Mouse (Mus musculus): ENCODE data around the gene B3gnt2. TPM values are rescaled to one million over a fixed set of nuclear protein-coding genes. Genes with fewer than 3 reads are reported as not detected.

The B3gnt2 gene
- polyA plus RNA-seq, 1 experiment from 2014 or later = 12.6 TPM

- ATAC-seq (ENCODE audit: borderline replicate concordance, extremely low read depth, low FRiP score, low TSS enrichment) = no peak
Observed at GRCm38 (mm10) chr11:22844754-22845718, 15.7 kb downstream of the B3gnt2 start.

GRCm38 (mm10) chr11:22839456-22839855 is 21.3 kb downstream of the B3gnt2 start:
- Histone ChIP-seq H3K27me3 (no peaks in the 10 kb centered on the region), H3K36me3 (no peaks in the 10 kb centered on the region), H3K9ac (no peak overlapping the region), H3K4me3 (no peak overlapping the region), H3K4me1 (peaks cover 19% of the 10 kb centered on the region), H3K27ac (no peak overlapping the region), H3K9me3 (no peaks in the 10 kb centered on the region), H3K4me2 (no peak overlapping the region)
- 69% methylated on average over 3 of the region's 3 CpGs for WGBS
- no peak for ATAC-seq (ENCODE audit: borderline replicate concordance, extremely low read depth, low FRiP score, low TSS enrichment)

More at GRCm38 (mm10) chr11:22844754-22845718, 15.7 kb downstream of the B3gnt2 start:
- H3K9me3 ChIP-seq = no peaks in the 10 kb centered on the region
- no peak overlapping the region for H3K27ac ChIP-seq
- no peak overlapping the region for H3K4me2 ChIP-seq
- H3K36me3 ChIP-seq = no peaks in the 10 kb centered on the region
- 54% methylated on average over 4 of the region's 4 CpGs for WGBS
- no peak overlapping the region for H3K9ac ChIP-seq
- no peaks in the 10 kb centered on the region for H3K27me3 ChIP-seq
- peaks cover 36% of the 10 kb centered on the region for H3K4me1 ChIP-seq
- no peak overlapping the region for H3K4me3 ChIP-seq

DNA sequence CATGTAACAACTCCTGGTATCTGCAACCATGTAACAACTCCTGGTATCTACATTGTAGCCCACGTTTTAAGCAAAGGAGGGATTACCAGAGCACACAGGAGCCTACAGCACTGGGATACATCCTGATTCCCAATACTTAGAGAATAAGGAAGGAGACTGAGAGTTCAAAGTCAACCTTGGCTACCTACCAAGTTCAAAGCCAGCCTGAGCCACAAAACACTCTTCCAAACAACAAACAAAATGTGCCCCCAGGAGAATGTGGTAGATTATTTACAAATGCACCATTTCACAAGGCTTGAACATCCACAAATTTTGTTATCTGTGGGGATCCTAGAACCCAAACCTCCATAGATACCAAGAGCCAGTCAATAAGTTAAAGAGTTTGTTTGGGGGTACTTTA is 22.4 kb downstream of the B3gnt2 start:
- 35% methylated on average over 1 of the region's 1 CpGs for WGBS
- Histone ChIP-seq H3K4me1 (peaks cover 19% of the 10 kb centered on the region), H3K9ac (no peak overlapping the region), H3K4me3 (no peak overlapping the region), H3K36me3 (no peaks in the 10 kb centered on the region), H3K4me2 (no peak overlapping the region), H3K27me3 (no peaks in the 10 kb centered on the region), H3K27ac (peak overlapping the region; percentile 69), H3K9me3 (no peaks in the 10 kb centered on the region)
- no peak for ATAC-seq (ENCODE audit: borderline replicate concordance, extremely low read depth, low FRiP score, low TSS enrichment)

GRCm38 (mm10) chr11:22836269-22836668 is 24.5 kb downstream of the B3gnt2 start:
- peaks cover 19% of the 10 kb centered on the region for H3K4me1 ChIP-seq
- H3K9ac ChIP-seq = no peak overlapping the region
- H3K9me3 ChIP-seq = no peaks in the 10 kb centered on the region
- no peak for ATAC-seq (ENCODE audit: borderline replicate concordance, extremely low read depth, low FRiP score, low TSS enrichment)
- 82% methylated on average over 10 of the region's 10 CpGs for WGBS
- H3K4me2 ChIP-seq = no peak overlapping the region
- no peaks in the 10 kb centered on the region for H3K27me3 ChIP-seq
- no peak overlapping the region for H3K27ac ChIP-seq
- no peaks in the 10 kb centered on the region for H3K36me3 ChIP-seq
- H3K4me3 ChIP-seq = no peak overlapping the region

GRCm38 (mm10) chr11:22832600-22832999 is 28.2 kb downstream of the B3gnt2 start:
- Histone ChIP-seq H3K27me3 (no peaks in the 10 kb centered on the region), H3K36me3 (no peaks in the 10 kb centered on the region), H3K4me3 (no peak overlapping the region), H3K9ac (no peak overlapping the region), H3K9me3 (no peaks in the 10 kb centered on the region), H3K27ac (no peak overlapping the region), H3K4me2 (no peak overlapping the region), H3K4me1 (peaks cover 10% of the 10 kb centered on the region; the same call in 1 of the 2 replicates)
- no peak for ATAC-seq (ENCODE audit: borderline replicate concordance, extremely low read depth, low FRiP score, low TSS enrichment)
- 68% methylated on average over 4 of the region's 4 CpGs for WGBS

DNA sequence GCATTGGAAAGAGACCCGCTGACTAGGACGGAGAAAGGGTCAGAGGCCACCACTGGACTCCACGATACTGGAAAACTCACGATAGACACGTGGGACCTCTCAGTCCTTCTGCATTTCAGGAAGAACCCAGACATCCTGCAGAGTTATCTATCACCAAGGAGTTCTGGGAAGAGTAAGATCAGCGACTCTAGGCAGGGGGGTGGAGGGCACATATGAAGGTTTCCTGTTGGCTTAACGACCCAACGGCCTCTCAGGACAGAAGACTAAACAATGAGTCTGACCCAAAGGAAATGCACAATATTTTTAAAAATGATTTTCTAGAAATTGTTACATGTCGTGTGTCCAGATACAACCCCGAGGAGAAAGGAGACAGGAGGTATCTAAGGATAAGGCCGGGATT is 28.8 kb downstream of the B3gnt2 start:
- no peak for ATAC-seq (ENCODE audit: borderline replicate concordance, extremely low read depth, low FRiP score, low TSS enrichment)

DNA sequence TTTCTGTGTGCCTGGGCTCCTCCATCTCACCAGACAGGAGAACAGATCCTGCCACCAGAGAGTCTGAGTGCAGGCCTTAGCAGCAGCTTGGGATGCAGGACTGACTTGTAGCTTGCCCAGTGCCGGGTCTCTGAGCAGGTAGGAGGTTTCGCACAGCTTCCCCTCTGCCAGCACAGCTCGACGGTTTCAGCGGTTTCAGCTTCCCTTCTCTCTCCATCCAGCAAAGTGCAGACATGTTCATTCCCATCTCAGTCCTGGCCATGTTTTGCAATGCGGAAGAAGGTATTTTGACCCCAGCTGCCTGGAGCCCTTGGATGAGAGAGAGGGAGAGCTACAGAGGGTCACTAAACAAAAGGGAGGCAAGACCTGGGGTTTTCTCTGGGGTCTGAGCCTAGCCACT is 30.1 kb downstream of the B3gnt2 start:
- Histone ChIP-seq H3K36me3 (no peaks in the 10 kb centered on the region), H3K4me1 (0 out of 2 replicates have a peak, but pooled peaks cover 4% of the 10 kb centered on the region), H3K4me3 (no peak overlapping the region), H3K9ac (no peak overlapping the region), H3K27me3 (no peaks in the 10 kb centered on the region), H3K27ac (0 out of 2 replicates have a peak overlapping the region, but pooled peaks have one; percentile 11), H3K4me2 (no peak overlapping the region), H3K9me3 (no peaks in the 10 kb centered on the region)
- ATAC-seq (ENCODE audit: borderline replicate concordance, extremely low read depth, low FRiP score, low TSS enrichment) = no peak
- WGBS = 66% methylated on average over 6 of the region's 6 CpGs

More for the DNA sequence above, 28.8 kb downstream of the B3gnt2 start:
- Histone ChIP-seq H3K27ac (no peak overlapping the region), H3K4me3 (no peak overlapping the region), H3K9ac (no peak overlapping the region), H3K4me2 (no peak overlapping the region), H3K36me3 (no peaks in the 10 kb centered on the region), H3K9me3 (no peaks in the 10 kb centered on the region), H3K4me1 (peaks cover 7% of the 10 kb centered on the region; the same call in 1 of the 2 replicates), H3K27me3 (no peaks in the 10 kb centered on the region)
- WGBS = 70% methylated on average over 11 of the region's 11 CpGs

- Histone ChIP-seq H3K9ac (no peak overlapping the region), H3K27ac (0 out of 2 replicates have a peak overlapping the region, but pooled peaks have one; percentile 11), H3K27me3 (no peaks in the 10 kb centered on the region), H3K4me3 (no peak overlapping the region), H3K36me3 (no peaks in the 10 kb centered on the region), H3K4me2 (no peak overlapping the region), H3K4me1 (0 out of 2 replicates have a peak, but pooled peaks cover 4% of the 10 kb centered on the region), H3K9me3 (no peaks in the 10 kb centered on the region)
- WGBS = 64% methylated on average over 5 of the region's 5 CpGs
- ATAC-seq (ENCODE audit: borderline replicate concordance, extremely low read depth, low FRiP score, low TSS enrichment) = no peak
Observed at GRCm38 (mm10) chr11:22830179-22830611, 30.6 kb downstream of the B3gnt2 start.

- H3K4me1 ChIP-seq = 0 out of 2 replicates have a peak, but pooled peaks cover 5% of the 10 kb centered on the region
- H3K4me3 ChIP-seq = no peak overlapping the region
- 95% methylated on average over 15 of the region's 15 CpGs for WGBS
- no peak overlapping the region for H3K4me2 ChIP-seq
- ATAC-seq (ENCODE audit: borderline replicate concordance, extremely low read depth, low FRiP score, low TSS enrichment) = no peak
- H3K27me3 ChIP-seq = no peaks in the 10 kb centered on the region
- H3K9ac ChIP-seq = no peak overlapping the region
- no peaks in the 10 kb centered on the region for H3K9me3 ChIP-seq
- no peaks in the 10 kb centered on the region for H3K36me3 ChIP-seq
- H3K27ac ChIP-seq = no peak overlapping the region
Observed at GRCm38 (mm10) chr11:22828988-22829632, 31.7 kb downstream of the B3gnt2 start.

- Histone ChIP-seq H3K4me1 (0 out of 2 replicates have a peak, but pooled peaks cover 6% of the 10 kb centered on the region), H3K27me3 (no peaks in the 10 kb centered on the region), H3K4me2 (no peak overlapping the region), H3K9ac (no peak overlapping the region), H3K9me3 (no peaks in the 10 kb centered on the region), H3K36me3 (no peaks in the 10 kb centered on the region), H3K27ac (no peak overlapping the region), H3K4me3 (no peak overlapping the region)
- no peak for ATAC-seq (ENCODE audit: borderline replicate concordance, extremely low read depth, low FRiP score, low TSS enrichment)
- 80% methylated on average over 4 of the region's 4 CpGs for WGBS
Observed at GRCm38 (mm10) chr11:22827514-22828080, 33.2 kb downstream of the B3gnt2 start.

- H3K4me2 ChIP-seq = no peak overlapping the region
- no peak for ATAC-seq (ENCODE audit: borderline replicate concordance, extremely low read depth, low FRiP score, low TSS enrichment)
- WGBS = 84% methylated on average over 6 of the region's 6 CpGs
Observed at GRCm38 (mm10) chr11:22826665-22827064, 34.1 kb downstream of the B3gnt2 start.

More at GRCm38 (mm10) chr11:22826665-22827064, 34.1 kb downstream of the B3gnt2 start:
- Histone ChIP-seq H3K27ac (no peak overlapping the region), H3K4me1 (0 out of 2 replicates have a peak, but pooled peaks cover 6% of the 10 kb centered on the region), H3K27me3 (no peaks in the 10 kb centered on the region), H3K9ac (no peak overlapping the region), H3K36me3 (no peaks in the 10 kb centered on the region), H3K9me3 (no peaks in the 10 kb centered on the region), H3K4me3 (no peak overlapping the region)

Data from lung, embryonic 15.5 days (tissue).